Mouse (Mus musculus) stomach, postnatal 0 days (tissue): Measurements from ENCODE around the gene Mansc4.

Experiments
- CTCF ChIP-seq: IDR thresholded peaks from 2 replicates; pipeline ENCODE4 v1.5.1; 2016; ENCODE audit warnings: antibody characterized with exemption, low read depth, mild to moderate bottlenecking, moderate library complexity
- EP300 ChIP-seq: optimal IDR thresholded peaks from 2 replicates; pipeline ENCODE3; 2016; ENCODE audit warnings: antibody characterized with exemption

DNA sequence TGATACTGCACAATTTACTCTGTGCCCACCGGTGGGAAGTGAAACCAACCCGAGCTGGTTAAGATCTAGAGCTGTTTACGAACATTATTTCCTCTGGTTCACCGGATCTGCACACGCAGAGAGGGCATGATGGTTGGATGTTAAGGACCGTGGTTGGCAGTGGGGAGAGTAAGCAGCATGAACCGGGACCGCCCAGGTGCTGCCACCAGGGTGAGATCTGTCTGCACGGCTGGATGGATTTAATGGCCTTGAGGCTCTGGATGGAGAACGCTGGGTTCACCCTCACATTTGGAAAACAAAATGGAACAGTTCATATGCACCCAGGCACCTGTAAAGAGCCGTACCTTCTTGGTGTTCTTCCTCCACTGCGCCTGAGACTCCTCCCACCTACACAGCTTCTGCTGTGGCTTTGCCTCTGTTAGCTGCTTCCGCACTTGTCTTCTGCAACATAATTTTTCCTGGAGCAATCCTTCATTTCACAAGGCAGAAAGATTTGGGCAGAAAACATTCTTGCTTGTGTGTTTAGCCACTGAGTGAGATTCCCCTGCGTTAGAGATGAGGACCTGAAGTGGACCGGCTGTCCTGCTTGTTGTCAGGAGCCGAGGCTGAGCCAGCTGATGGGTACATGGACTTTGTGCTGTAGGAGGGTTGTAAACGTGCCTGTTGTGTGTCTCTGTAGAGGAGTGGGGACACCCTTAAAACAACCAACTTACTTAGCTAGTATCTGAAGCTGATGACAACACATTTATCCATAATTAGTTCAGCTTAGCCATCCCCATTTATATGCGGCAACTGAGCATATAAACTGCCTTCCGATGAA is 12.8 kb upstream of the Mansc4 start:
- no peak for TF ChIP-seq CTCF
- TF ChIP-seq EP300, result no peak
